ENCODE assay signal across 19 mouse cellular contexts in the genomic region with DNA sequence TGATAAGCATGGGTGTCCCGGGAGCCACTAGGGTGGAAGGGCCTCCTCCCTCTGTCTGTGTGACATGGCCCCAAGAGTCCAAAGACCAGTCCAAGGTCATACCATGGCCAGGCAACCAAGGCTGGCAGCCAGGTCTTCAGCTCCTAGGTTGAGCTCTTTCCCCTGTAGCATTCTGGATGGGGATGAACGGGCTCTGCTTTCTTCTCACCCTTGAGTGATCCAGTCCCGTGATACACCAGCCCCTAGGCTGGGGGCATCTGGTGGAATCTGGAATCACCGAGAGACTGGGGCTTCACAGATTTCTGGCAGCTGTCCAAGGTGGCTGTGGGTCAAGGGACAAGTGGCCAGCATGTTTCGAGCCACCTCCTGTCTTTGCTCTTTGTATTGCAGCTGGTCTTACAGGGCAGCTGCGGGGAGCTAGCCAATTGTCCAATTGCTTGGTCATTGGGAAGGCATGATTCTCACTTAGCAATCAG. TPM values are rescaled to one million over a fixed set of nuclear protein-coding genes. Genes with fewer than 3 reads are reported as not detected.
A peak's percentile ranks its signal among the peaks of the same experiment; 100 is the strongest.
DNase-seq lines count a peak whose midpoint lies in the region; ATAC-seq and TF ChIP-seq lines count a peak whose summit lies in the region.
"Had no signal": no experiment of that assay in that cellular context is flagged by ENCODE, and none has a peak within 500 bp of the region (broad histone marks: within the 10 kb centered on the region; RNA-seq: fewer than 3 reads in every experiment).

No protein-coding gene starts in this region.

- no peak for ATAC-seq in kidney, embryonic 16.5 days (ENCODE audit: low FRiP score, low TSS enrichment)
- peak; percentile 81 for ATAC-seq in liver, postnatal 0 days

- H3K27ac ChIP-seq in kidney, adult 2 months (ENCODE audit: insufficient read depth, low read depth, low read length), result peak overlapping the region; percentile 79
- no peak overlapping the region for H3K27ac ChIP-seq in kidney, embryonic 16.5 days (ENCODE audit: low read length)
- peak overlapping the region; percentile 89 for H3K27ac ChIP-seq in liver, postnatal 0 days (ENCODE audit: low read depth)
- H3K27ac ChIP-seq in midbrain, embryonic 10.5 days (replicated peaks), result no peak overlapping the region
- H3K27ac ChIP-seq: embryonic facial prominence, embryonic 12.5 days; heart, embryonic 10.5 days; hindbrain, embryonic 13.5 days; limb, embryonic 15.5 days; neural tube, embryonic 12.5 days had no signal

- DNase-seq in adrenal gland, postnatal 10 days, result peak; percentile 74
- DNase-seq in adrenal gland, adult 18-20 months (ENCODE audit: low spot score in 2 of 2), result no peak
- DNase-seq in kidney, adult 2 months, result peak; percentile 86
- DNase-seq in kidney, adult 9 months, result peak; percentile 91
- DNase-seq in liver, postnatal 0 days, result peak; percentile 64
- DNase-seq in midbrain, embryonic 10.5 days (ENCODE audit: low spot score), result no peak
- DNase-seq in cerebellum, postnatal 4 days (ENCODE audit: low spot score in 2 of 2), result no peak
- DNase-seq: cerebellum, adult 8-10 months; gastrocnemius, postnatal 25 days; heart, postnatal 14 days; right cerebral cortex, postnatal 25 days; thymus, postnatal 14 days had no signal

- H3K4me1 ChIP-seq in kidney, adult 2 months (ENCODE audit: control insufficient read depth, insufficient read depth, low read length), result peaks cover 19% of the 10 kb centered on the region; the same call in 1 of the 2 replicates
- H3K4me1 ChIP-seq in kidney, embryonic 16.5 days (ENCODE audit: insufficient read depth, low read length), result no peaks in the 10 kb centered on the region
- H3K4me1 ChIP-seq in liver, postnatal 0 days (ENCODE audit: insufficient read depth), result peaks cover 21% of the 10 kb centered on the region
- 0 out of 2 replicates have a peak, but pooled peaks cover 3% of the 10 kb centered on the region for H3K4me1 ChIP-seq in midbrain, embryonic 10.5 days
- H3K4me1 ChIP-seq: embryonic facial prominence, embryonic 12.5 days; hindbrain, embryonic 13.5 days; limb, embryonic 15.5 days; neural tube, embryonic 12.5 days had no signal

- WGBS in kidney, adult 2 months, result 38% methylated on average over 6 of the region's 6 CpGs
- WGBS in kidney, embryonic 16.5 days, result 54% methylated on average over 6 of the region's 6 CpGs
- WGBS in liver, postnatal 0 days (ENCODE audit: insufficient replicate concordance), result 50% methylated on average over 6 of the region's 6 CpGs
- WGBS in midbrain, embryonic 10.5 days, result 78% methylated on average over 6 of the region's 6 CpGs

- no peak overlapping the region for H3K4me2 ChIP-seq in kidney, embryonic 16.5 days (replicated peaks; ENCODE audit: low read depth, low read length)
- H3K4me2 ChIP-seq in liver, postnatal 0 days (ENCODE audit: low read depth, low read length), result no peak overlapping the region
- H3K4me2 ChIP-seq: embryonic facial prominence, embryonic 12.5 days; hindbrain, embryonic 13.5 days; limb, embryonic 15.5 days; neural tube, embryonic 12.5 days had no signal

- no peaks in the 10 kb centered on the region for H3K36me3 ChIP-seq in kidney, adult 2 months (ENCODE audit: control insufficient read depth, insufficient read depth, low read length)
- H3K36me3 ChIP-seq in kidney, embryonic 16.5 days (ENCODE audit: insufficient read depth, low read length), result no peaks in the 10 kb centered on the region
- no peaks in the 10 kb centered on the region for H3K36me3 ChIP-seq in liver, postnatal 0 days (replicated peaks; ENCODE audit: insufficient read depth, low read length)
- H3K36me3 ChIP-seq in midbrain, embryonic 10.5 days, result no peaks in the 10 kb centered on the region
- H3K36me3 ChIP-seq: embryonic facial prominence, embryonic 12.5 days; heart, embryonic 10.5 days; hindbrain, embryonic 13.5 days; limb, embryonic 15.5 days; neural tube, embryonic 12.5 days had no signal

- no peak for TF ChIP-seq POLR2A in kidney, adult 2 months (IDR thresholded peaks at IDR 0.05; ENCODE audit: low read depth, low read length)

- no peaks in the 10 kb centered on the region for H3K9me3 ChIP-seq in kidney, embryonic 16.5 days (ENCODE audit: low read length)
- no peaks in the 10 kb centered on the region for H3K9me3 ChIP-seq in liver, postnatal 0 days (ENCODE audit: low read length)
- H3K9me3 ChIP-seq in midbrain, embryonic 10.5 days (replicated peaks), result no peaks in the 10 kb centered on the region
- H3K9me3 ChIP-seq: embryonic facial prominence, embryonic 12.5 days; heart, embryonic 10.5 days; hindbrain, embryonic 13.5 days; limb, embryonic 15.5 days; neural tube, embryonic 12.5 days had no signal

- no peak overlapping the region for H3K4me3 ChIP-seq in kidney, adult 2 months (ENCODE audit: insufficient read depth, low read depth, low read length)
- no peak overlapping the region for H3K4me3 ChIP-seq in kidney, embryonic 16.5 days (ENCODE audit: low read length)
- no peak overlapping the region for H3K4me3 ChIP-seq in liver, postnatal 0 days (ENCODE audit: low read depth, low read length)
- H3K4me3 ChIP-seq in midbrain, embryonic 10.5 days, result no peak overlapping the region
- H3K4me3 ChIP-seq: embryonic facial prominence, embryonic 12.5 days; heart, embryonic 10.5 days; hindbrain, embryonic 13.5 days; limb, embryonic 15.5 days; neural tube, embryonic 12.5 days had no signal

- H3K9ac ChIP-seq in kidney, embryonic 16.5 days (replicated peaks; ENCODE audit: low read length), result no peak overlapping the region
- H3K9ac ChIP-seq in liver, postnatal 0 days (replicated peaks), result no peak overlapping the region
- H3K9ac ChIP-seq: embryonic facial prominence, embryonic 12.5 days; hindbrain, embryonic 13.5 days; limb, embryonic 15.5 days; neural tube, embryonic 12.5 days had no signal

- peak; percentile 35; the same call in 1 of the 2 replicates for TF ChIP-seq EP300 in liver, postnatal 0 days (IDR thresholded peaks at IDR 0.05; ENCODE audit: low read depth)

- no peaks in the 10 kb centered on the region for H3K27me3 ChIP-seq in kidney, adult 2 months (replicated peaks; ENCODE audit: control insufficient read depth, insufficient read depth, low read length)
- no peaks in the 10 kb centered on the region for H3K27me3 ChIP-seq in kidney, embryonic 16.5 days (ENCODE audit: insufficient read depth, low read length)
- no peaks in the 10 kb centered on the region for H3K27me3 ChIP-seq in liver, postnatal 0 days (ENCODE audit: insufficient read depth, low read length)
- peaks cover 16% of the 10 kb centered on the region for H3K27me3 ChIP-seq in midbrain, embryonic 10.5 days (ENCODE audit: low read depth, poor library complexity, severe bottlenecking)

- 0 out of 2 replicates have a peak, but pooled peaks have one; percentile 6 for TF ChIP-seq CTCF in kidney, adult 2 months (conservative IDR thresholded peaks at IDR 0.05; ENCODE audit: insufficient read depth, insufficient read length, low read depth, low read length)
- no peak for TF ChIP-seq CTCF in liver, postnatal 0 days (IDR thresholded peaks at IDR 0.05; ENCODE audit: low read depth)

RNA-seq across cellular contexts. Expression of gene Ppara, which starts 14.4 kb away (rescaled TPM):
- 100 to 1,000 TPM in 1 of 2 experiments, 10 to 100 TPM in 1; 95.3 to 120 TPM for total RNA-seq in adrenal gland, postnatal 10 days (2021)
- total RNA-seq in adrenal gland, adult 18-20 months (2021), result 100 to 1,000 TPM in 1 of 2 experiments, 10 to 100 TPM in 1; 30.9 to 107 TPM
- 31.3 and 32.5 TPM in 2 replicates for polyA plus RNA-seq in kidney, adult 2 months (2012; rRNA removed)
- polyA plus RNA-seq in kidney, embryonic 16.5 days (2015; fragmentation: Nextera tagmentation; extraction: Ambion mirVana), result 5.1 and 5.9 TPM in 2 replicates
- 169 and 185 TPM in 2 replicates for polyA plus RNA-seq in liver, postnatal 0 days (2015; fragmentation: Nextera tagmentation; extraction: Ambion mirVana)
- 0.51 and 0.78 TPM in 2 replicates for polyA plus RNA-seq in midbrain, embryonic 10.5 days (2016; fragmentation: Nextera tagmentation; extraction: Ambion mirVana)
- total RNA-seq: megakaryocyte, adult 5-6 weeks had no signal

Comparison
In these comparisons a context has a peak if more than half of its experiments do, and no peak if none do; other contexts are left out.
1. DNase-seq: peak in adrenal gland, postnatal 10 days (single experiment), kidney, adult 2 months (single experiment), kidney, adult 9 months (single experiment) and liver, postnatal 0 days (single experiment); none in adrenal gland, adult 18-20 months (0 of 2), midbrain, embryonic 10.5 days (single experiment) and cerebellum, postnatal 4 days (0 of 2).
2. H3K27ac ChIP-seq: peak in kidney, adult 2 months (single experiment) and liver, postnatal 0 days (single experiment); none in kidney, embryonic 16.5 days (single experiment) and midbrain, embryonic 10.5 days (single experiment).